Mouse (Mus musculus) neural tube, embryonic 14.5 days (tissue): ENCODE measurements around the gene Ferd3l. TPM values are rescaled to one million over a fixed set of nuclear protein-coding genes. Genes with fewer than 3 reads are reported as not detected.

Source experiments
- polyA plus RNA-seq: library from polyadenylated mRNA; unstranded; fragments of >200 nt; fragmentation: Nextera tagmentation; extraction: Ambion mirVana; gene quantifications from 2 replicates; pipeline ENCODE4 v1.2.1, GENCODE M21; 2014

Gene Ferd3l
- polyA plus RNA-seq, 1 experiment from 2014 or later, result 0.79 TPM

Other genes with a start within 250 kb of the Ferd3l start
- 0.20 and 2.1 TPM in 2 replicates for gene Twist1, start 29.2 kb downstream of the Ferd3l start, polyA plus RNA-seq